13 mouse cellular contexts compared by ENCODE assay signal in the genomic region with DNA sequence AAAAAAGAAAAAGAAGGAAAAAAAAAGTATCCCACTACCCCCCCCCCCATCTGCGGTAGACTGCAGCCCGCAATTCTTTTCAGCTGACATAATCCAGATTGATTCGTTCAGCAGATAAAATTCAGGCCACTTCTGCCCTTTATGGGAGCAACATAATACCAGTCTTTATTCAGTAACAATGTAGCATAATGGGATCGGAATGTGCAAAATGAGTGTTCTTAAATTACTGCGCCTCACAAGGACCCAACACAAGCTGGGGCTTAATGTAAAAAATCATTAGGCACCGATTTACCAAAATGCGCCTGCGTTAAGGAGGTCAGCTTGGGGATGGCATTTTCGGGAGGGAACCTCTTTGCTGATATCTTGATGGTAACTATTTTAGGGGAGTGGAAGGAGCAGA.
A peak's percentile ranks its signal among the peaks of the same experiment; 100 is the strongest.
DNase-seq lines count a peak whose midpoint lies in the region; ATAC-seq and TF ChIP-seq lines count a peak whose summit lies in the region.
"Had no signal": no experiment of that assay in that cellular context is flagged by ENCODE, and none has a peak within 500 bp of the region (broad histone marks: within the 10 kb centered on the region; RNA-seq: fewer than 3 reads in every experiment).

No protein-coding gene starts in this region.

- H3K36me3 ChIP-seq in midbrain, embryonic 10.5 days, result no peaks in the 10 kb centered on the region
- H3K36me3 ChIP-seq in midbrain, postnatal 0 days (ENCODE audit: insufficient read depth, low read length), result no peaks in the 10 kb centered on the region
- no peaks in the 10 kb centered on the region for H3K36me3 ChIP-seq in hindbrain, postnatal 0 days (ENCODE audit: insufficient read depth, low read length)
- H3K36me3 ChIP-seq: limb, embryonic 12.5 days had no signal

- H3K9ac ChIP-seq in midbrain, postnatal 0 days (replicated peaks; ENCODE audit: low read length, poor library complexity, severe bottlenecking), result no peak overlapping the region
- H3K9ac ChIP-seq in hindbrain, postnatal 0 days (replicated peaks; ENCODE audit: low read length), result no peak overlapping the region
- H3K9ac ChIP-seq: limb, embryonic 12.5 days had no signal

- H3K9me3 ChIP-seq in midbrain, embryonic 10.5 days (replicated peaks), result no peaks in the 10 kb centered on the region
- no peaks in the 10 kb centered on the region for H3K9me3 ChIP-seq in midbrain, postnatal 0 days (ENCODE audit: low read length)
- no peaks in the 10 kb centered on the region for H3K9me3 ChIP-seq in hindbrain, postnatal 0 days (ENCODE audit: low read length)
- H3K9me3 ChIP-seq: limb, embryonic 12.5 days had no signal

- peaks cover 65% of the 10 kb centered on the region for H3K4me1 ChIP-seq in midbrain, embryonic 10.5 days
- H3K4me1 ChIP-seq in midbrain, postnatal 0 days (ENCODE audit: insufficient read depth, low read length), result peaks cover 8% of the 10 kb centered on the region; the same call in 1 of the 2 replicates
- no peaks in the 10 kb centered on the region; the same call in none of the 2 replicates for H3K4me1 ChIP-seq in embryonic fibroblast, embryonic 13.5 days (ENCODE audit: control insufficient read depth, insufficient read depth, low read length)
- peaks cover 7% of the 10 kb centered on the region; the same call in 1 of the 2 replicates for H3K4me1 ChIP-seq in hindbrain, postnatal 0 days (ENCODE audit: insufficient read depth, low read length)

- no peak for ATAC-seq in midbrain, postnatal 0 days (ENCODE audit: low FRiP score)
- no peak for ATAC-seq in hindbrain, postnatal 0 days

- peak overlapping the region; percentile 29 for H3K4me3 ChIP-seq in midbrain, embryonic 10.5 days
- H3K4me3 ChIP-seq in midbrain, postnatal 0 days (ENCODE audit: low read depth, low read length), result no peak overlapping the region
- H3K4me3 ChIP-seq in embryonic fibroblast, embryonic 13.5 days (ENCODE audit: insufficient read depth, low read length), result no peak overlapping the region
- no peak overlapping the region for H3K4me3 ChIP-seq in hindbrain, postnatal 0 days (ENCODE audit: low read length)
- H3K4me3 ChIP-seq: limb, embryonic 12.5 days had no signal

- no peak for TF ChIP-seq CTCF in midbrain, postnatal 0 days (IDR thresholded peaks at IDR 0.05)
- no peak for TF ChIP-seq CTCF in embryonic fibroblast, embryonic 13.5 days (IDR thresholded peaks at IDR 0.05; ENCODE audit: borderline replicate concordance, insufficient read depth, low read length)
- TF ChIP-seq CTCF in hindbrain, postnatal 0 days (IDR thresholded peaks at IDR 0.05; ENCODE audit: low read depth), result no peak

- peak; percentile 43 for DNase-seq in midbrain, embryonic 10.5 days (ENCODE audit: low spot score)
- DNase-seq in midbrain, postnatal 0 days (ENCODE audit: low spot score), result no peak
- DNase-seq in hindbrain, postnatal 0 days (ENCODE audit: low spot score), result no peak
- peak; percentile 86 for DNase-seq in retina, postnatal 1 day
- no peak for DNase-seq in B cell, adult 2 months
- no peak for DNase-seq in adipocyte (ENCODE audit: low spot score)
- DNase-seq in cerebellum, adult 9-10 months, result no peak
- DNase-seq: adrenal gland, adult 2 months; cerebellum, adult 11 months; heart, adult 18-20 months; right cerebral cortex, postnatal 25 days had no signal

- TF ChIP-seq POLR2A in embryonic fibroblast, embryonic 13.5 days (IDR thresholded peaks at IDR 0.05; ENCODE audit: low read depth, low read length), result no peak

- WGBS in midbrain, embryonic 10.5 days, result 25% methylated on average over 9 of the region's 9 CpGs
- 21% methylated on average over 9 of the region's 9 CpGs for WGBS in midbrain, postnatal 0 days
- 23% methylated on average over 9 of the region's 9 CpGs for WGBS in hindbrain, postnatal 0 days

- H3K4me2 ChIP-seq in midbrain, postnatal 0 days (ENCODE audit: low read depth, low read length, poor library complexity, severe bottlenecking), result no peak overlapping the region
- peak overlapping the region; percentile 30; the same call in 1 of the 2 replicates for H3K4me2 ChIP-seq in hindbrain, postnatal 0 days (ENCODE audit: low read depth, low read length)

- peak overlapping the region; percentile 87 for H3K27ac ChIP-seq in midbrain, embryonic 10.5 days (replicated peaks)
- no peak overlapping the region for H3K27ac ChIP-seq in midbrain, postnatal 0 days (ENCODE audit: low read depth, low read length)
- peak overlapping the region; percentile 97 for H3K27ac ChIP-seq in embryonic fibroblast, embryonic 13.5 days (ENCODE audit: insufficient read depth, low read length)
- no peak overlapping the region for H3K27ac ChIP-seq in hindbrain, postnatal 0 days

- peaks cover 13% of the 10 kb centered on the region; the same call in 1 of the 2 replicates for H3K27me3 ChIP-seq in midbrain, embryonic 10.5 days (ENCODE audit: low read depth, poor library complexity, severe bottlenecking)
- H3K27me3 ChIP-seq in midbrain, postnatal 0 days (ENCODE audit: insufficient read depth, low read length), result peaks cover 4% of the 10 kb centered on the region; the same call in 1 of the 2 replicates
- H3K27me3 ChIP-seq in hindbrain, postnatal 0 days (ENCODE audit: insufficient read depth, low read length), result no peaks in the 10 kb centered on the region

Comparison
In these comparisons a context has a peak if more than half of its experiments do, and no peak if none do; other contexts are left out.
1. DNase-seq: peak in midbrain, embryonic 10.5 days (single experiment) and retina, postnatal 1 day (single experiment); none in midbrain, postnatal 0 days (single experiment), hindbrain, postnatal 0 days (single experiment), B cell, adult 2 months (0 of 2), adipocyte (single experiment) and cerebellum, adult 9-10 months (single experiment).
2. H3K27ac ChIP-seq: peak in midbrain, embryonic 10.5 days (single experiment) and embryonic fibroblast, embryonic 13.5 days (single experiment); none in midbrain, postnatal 0 days (single experiment) and hindbrain, postnatal 0 days (single experiment).